ENCODE assay signal across 9 mouse cellular contexts in genomic region chr19:15982926-15983738, GRCm38 (mm10). TPM values are rescaled to one million over a fixed set of nuclear protein-coding genes. Genes with fewer than 3 reads are reported as not detected.
DNase-seq lines count a peak whose midpoint lies in the region; ATAC-seq lines count a peak whose summit lies in the region.
"Had no signal": no experiment of that assay in that cellular context is flagged by ENCODE, and none has a peak within 500 bp of the region (broad histone marks: within the 10 kb centered on the region; RNA-seq: fewer than 3 reads in every experiment).

No protein-coding gene starts in this region.

- DNase-seq in cerebellum, postnatal 14 days, result peak; percentile 19 to 24
- DNase-seq in embryo, embryonic 10 days (ENCODE audit: low spot score), result peak; percentile 54
- DNase-seq in layer of hippocampus, adult 11-12 months (ENCODE audit: low spot score), result no peak
- DNase-seq in yolk sac, embryonic 10.5 days (ENCODE audit: low spot score), result no peak

- H3K9ac ChIP-seq in hindbrain, embryonic 12.5 days, result 0 out of 2 replicates have a peak overlapping the region, but pooled peaks have one; percentile 32
- no peak overlapping the region for H3K9ac ChIP-seq in midbrain, embryonic 16.5 days (ENCODE audit: low read depth, low read length)
- no peak overlapping the region for H3K9ac ChIP-seq in intestine, embryonic 15.5 days

- ATAC-seq in cerebellum, adult (ENCODE audit: insufficient number of reproducible peaks, low FRiP score, low TSS enrichment), result no peak
- no peak for ATAC-seq in hindbrain, embryonic 12.5 days (ENCODE audit: low FRiP score)
- ATAC-seq in midbrain, embryonic 16.5 days, result no peak
- no peak for ATAC-seq in intestine, embryonic 15.5 days
- ATAC-seq: inflammation-experienced regulatory T-cells, adult 6 months had no signal

- WGBS in hindbrain, embryonic 12.5 days, result 44% methylated on average over 9 of the region's 10 CpGs
- WGBS in midbrain, embryonic 16.5 days, result 36% methylated on average over 9 of the region's 10 CpGs
- WGBS in intestine, embryonic 15.5 days, result 57% methylated on average over 10 of the region's 10 CpGs

- no peak overlapping the region for H3K27ac ChIP-seq in hindbrain, embryonic 12.5 days
- H3K27ac ChIP-seq in midbrain, embryonic 16.5 days (ENCODE audit: low read length), result no peak overlapping the region
- no peak overlapping the region for H3K27ac ChIP-seq in intestine, embryonic 15.5 days

- no peaks in the 10 kb centered on the region for H3K9me3 ChIP-seq in hindbrain, embryonic 12.5 days (replicated peaks)
- H3K9me3 ChIP-seq in midbrain, embryonic 16.5 days (replicated peaks; ENCODE audit: control insufficient read depth, low read length, poor library complexity, severe bottlenecking), result no peaks in the 10 kb centered on the region
- no peaks in the 10 kb centered on the region for H3K9me3 ChIP-seq in intestine, embryonic 15.5 days

- H3K4me2 ChIP-seq in hindbrain, embryonic 12.5 days (replicated peaks), result peak overlapping the region; percentile 63
- peak overlapping the region; percentile 79 for H3K4me2 ChIP-seq in midbrain, embryonic 16.5 days (ENCODE audit: low read length)
- no peak overlapping the region for H3K4me2 ChIP-seq in intestine, embryonic 15.5 days (replicated peaks)

- H3K27me3 ChIP-seq in hindbrain, embryonic 12.5 days, result no peaks in the 10 kb centered on the region
- H3K27me3 ChIP-seq in midbrain, embryonic 16.5 days (ENCODE audit: control insufficient read depth, insufficient read depth, low read depth, low read length), result no peaks in the 10 kb centered on the region
- H3K27me3 ChIP-seq in intestine, embryonic 15.5 days (replicated peaks), result no peaks in the 10 kb centered on the region

- H3K36me3 ChIP-seq in hindbrain, embryonic 12.5 days, result peaks cover 14% of the 10 kb centered on the region
- no peaks in the 10 kb centered on the region for H3K36me3 ChIP-seq in midbrain, embryonic 16.5 days (ENCODE audit: control insufficient read depth, insufficient read depth, low read length)
- H3K36me3 ChIP-seq in intestine, embryonic 15.5 days, result no peaks in the 10 kb centered on the region

- peak overlapping the region; percentile 14; the same call in 1 of the 2 replicates for H3K4me3 ChIP-seq in hindbrain, embryonic 12.5 days
- H3K4me3 ChIP-seq in midbrain, embryonic 16.5 days (ENCODE audit: low read depth, low read length), result no peak overlapping the region
- H3K4me3 ChIP-seq in intestine, embryonic 15.5 days (replicated peaks), result no peak overlapping the region

- peaks cover 21% of the 10 kb centered on the region for H3K4me1 ChIP-seq in hindbrain, embryonic 12.5 days
- H3K4me1 ChIP-seq in midbrain, embryonic 16.5 days (ENCODE audit: control insufficient read depth, insufficient read depth, low read length), result peaks cover 19% of the 10 kb centered on the region
- 0 out of 2 replicates have a peak, but pooled peaks cover 7% of the 10 kb centered on the region for H3K4me1 ChIP-seq in intestine, embryonic 15.5 days (replicated peaks)

RNA-seq across cellular contexts. Expression of gene Cep78, which starts 1.7 kb away (rescaled TPM):
- 51.0 and 52.9 TPM in 2 replicates for polyA plus RNA-seq in hindbrain, embryonic 12.5 days (2016; fragmentation: Nextera tagmentation; extraction: Ambion mirVana)
- 29.9 and 31.9 TPM in 2 replicates for polyA plus RNA-seq in midbrain, embryonic 16.5 days (2015; fragmentation: Nextera tagmentation; extraction: Ambion mirVana)
- 16.6 and 18.5 TPM in 2 replicates for polyA plus RNA-seq in intestine, embryonic 15.5 days (2015; fragmentation: Nextera tagmentation; extraction: Ambion mirVana)

RNA-seq across cellular contexts. Expression of gene Psat1, which starts 36.0 kb away (rescaled TPM):
- 96.0 and 98.2 TPM in 2 replicates for polyA plus RNA-seq in hindbrain, embryonic 12.5 days (2016; fragmentation: Nextera tagmentation; extraction: Ambion mirVana)
- polyA plus RNA-seq in midbrain, embryonic 16.5 days (2015; fragmentation: Nextera tagmentation; extraction: Ambion mirVana), result 77.2 and 82.2 TPM in 2 replicates
- 74.6 and 82.0 TPM in 2 replicates for polyA plus RNA-seq in intestine, embryonic 15.5 days (2015; fragmentation: Nextera tagmentation; extraction: Ambion mirVana)

Comparison
In these comparisons a context has a peak if more than half of its experiments do, and no peak if none do; other contexts are left out.
1. DNase-seq: peak in cerebellum, postnatal 14 days (2 of 2) and embryo, embryonic 10 days (single experiment); none in layer of hippocampus, adult 11-12 months (single experiment) and yolk sac, embryonic 10.5 days (single experiment).